Mouse (Mus musculus) stomach, embryonic 15.5 days (tissue): ENCODE results near the gene Clic5. TPM values are rescaled to one million over a fixed set of nuclear protein-coding genes. Genes with fewer than 3 reads are reported as not detected.
A peak's percentile ranks its signal among the peaks of the same experiment; 100 is the strongest.
"Not testable (repeated sequence)": the region's sequence is repeated elsewhere in the genome, so short reads cannot be mapped to it uniquely, and the experiment has no call there.

Experiments
- ATAC-seq: fragments of 200-750 bp; cut with Nextera tagmentation; 2 replicates; pipeline ENCODE4 v1.8.0; 2017; ENCODE audit warnings: low read depth, moderate number of reproducible peaks, moderate TSS enrichment; ENCODE audit not compliant: insufficient read depth, low FRiP score
- H3K27ac ChIP-seq: fragments of 300-500 bp; sonication (generic); 2 replicates; pipeline ENCODE4 v1.5.1; 2015; ENCODE audit warnings: mild to moderate bottlenecking, inconsistent platforms
- H3K27me3 ChIP-seq: fragments of 300-500 bp; sonication (generic); replicated peaks from 2 replicates; pipeline ENCODE4 v1.6.1; 2015; ENCODE audit warnings: inconsistent platforms
- H3K36me3 ChIP-seq: fragments of 300-500 bp; sonication (generic); 2 replicates; pipeline ENCODE4 v1.6.1; 2015; ENCODE audit warnings: inconsistent platforms
- H3K4me1 ChIP-seq: fragments of 300-500 bp; sonication (generic); 2 replicates; pipeline ENCODE4 v1.6.1; 2015; ENCODE audit warnings: inconsistent platforms
- H3K4me2 ChIP-seq: fragments of 300-500 bp; sonication (generic); 2 replicates; pipeline ENCODE4 v1.6.1; 2015; ENCODE audit warnings: mild to moderate bottlenecking, inconsistent platforms
- H3K4me3 ChIP-seq: fragments of 300-500 bp; sonication (generic); replicated peaks from 2 replicates; pipeline ENCODE4 v1.5.1; 2015; ENCODE audit warnings: inconsistent platforms
- H3K9ac ChIP-seq: fragments of 300-500 bp; sonication (generic); 2 replicates; pipeline ENCODE4 v1.6.1; 2015; ENCODE audit warnings: inconsistent platforms
- H3K9me3 ChIP-seq: fragments of 300-500 bp; sonication (generic); 2 replicates; pipeline ENCODE4 v1.6.1; 2016; ENCODE audit warnings: inconsistent platforms
- WGBS: fragments of 180-500 bp; shearing (Covaris S2); methylation state at CpG from one replicate; pipeline ENCODE4 v1.1.7; 2015; 5-methylcytosine and 5-hydroxymethylcytosine counted together
- polyA plus RNA-seq: library from polyadenylated mRNA; unstranded; fragments of >200 nt; fragmentation: Nextera tagmentation; extraction: Ambion mirVana; gene quantifications from 2 replicates; pipeline ENCODE4 v1.2.1, GENCODE M21; 2015

Gene Clic5
- polyA plus RNA-seq, 1 experiment from 2014 or later, result 5.0 TPM

- Histone ChIP-seq H3K27ac (no peak overlapping the region), H3K4me3 (no peak overlapping the region), H3K9ac (no peak overlapping the region), H3K36me3 (no peaks in the 10 kb centered on the region), H3K9me3 (no peaks in the 10 kb centered on the region), H3K4me2 (no peak overlapping the region), H3K27me3 (no peaks in the 10 kb centered on the region), H3K4me1 (no peaks in the 10 kb centered on the region)
- 79% methylated on average over 4 of the region's 4 CpGs for WGBS
- ATAC-seq, result no peak
These were observed 18.7 kb upstream of the Clic5 start for GRCm38 (mm10) chr17:44169676-44170075.

- no peaks in the 10 kb centered on the region for H3K27me3 ChIP-seq
- H3K4me1 ChIP-seq, result no peaks in the 10 kb centered on the region
- ATAC-seq, result no peak
- no peaks in the 10 kb centered on the region for H3K9me3 ChIP-seq
- no peak overlapping the region for H3K4me3 ChIP-seq
- no peak overlapping the region for H3K27ac ChIP-seq
- no peaks in the 10 kb centered on the region for H3K36me3 ChIP-seq
- 80% methylated on average over 3 of the region's 3 CpGs for WGBS
- no peak overlapping the region for H3K9ac ChIP-seq
- no peak overlapping the region for H3K4me2 ChIP-seq
These were observed 18.1 kb upstream of the Clic5 start for GRCm38 (mm10) chr17:44170316-44170715.

GRCm38 (mm10) chr17:44171930-44172329 is 16.5 kb upstream of the Clic5 start:
- H3K27ac ChIP-seq, result no peak overlapping the region
- H3K27me3 ChIP-seq, result no peaks in the 10 kb centered on the region
- H3K9me3 ChIP-seq, result no peaks in the 10 kb centered on the region
- H3K4me1 ChIP-seq, result no peaks in the 10 kb centered on the region
- H3K36me3 ChIP-seq, result no peaks in the 10 kb centered on the region
- no peak overlapping the region for H3K4me3 ChIP-seq
- no peak for ATAC-seq
- WGBS, result 50% methylated on average over 3 of the region's 3 CpGs
- no peak overlapping the region for H3K9ac ChIP-seq
- no peak overlapping the region for H3K4me2 ChIP-seq

GRCm38 (mm10) chr17:44173341-44173740 is 15.0 kb upstream of the Clic5 start:
- no peaks in the 10 kb centered on the region for H3K27me3 ChIP-seq
- no peaks in the 10 kb centered on the region for H3K36me3 ChIP-seq
- H3K4me3 ChIP-seq, result no peak overlapping the region
- H3K9ac ChIP-seq, result no peak overlapping the region
- WGBS, result 56% methylated on average over 2 of the region's 2 CpGs
- no peaks in the 10 kb centered on the region for H3K9me3 ChIP-seq
- no peak overlapping the region for H3K27ac ChIP-seq
- ATAC-seq, result no peak
- H3K4me2 ChIP-seq, result no peak overlapping the region
- no peaks in the 10 kb centered on the region for H3K4me1 ChIP-seq

GRCm38 (mm10) chr17:44177291-44177690 is 11.1 kb upstream of the Clic5 start:
- Histone ChIP-seq H3K4me2 (no peak overlapping the region), H3K4me1 (no peaks in the 10 kb centered on the region), H3K9ac (no peak overlapping the region), H3K27ac (no peak overlapping the region), H3K9me3 (no peaks in the 10 kb centered on the region), H3K4me3 (no peak overlapping the region), H3K36me3 (no peaks in the 10 kb centered on the region), H3K27me3 (no peaks in the 10 kb centered on the region)
- 84% methylated on average over 3 of the region's 3 CpGs for WGBS
- no peak for ATAC-seq

GRCm38 (mm10) chr17:44181346-44181745 is 7.0 kb upstream of the Clic5 start:
- no peak for ATAC-seq
- Histone ChIP-seq H3K9me3 (no peaks in the 10 kb centered on the region), H3K36me3 (no peaks in the 10 kb centered on the region), H3K4me1 (no peaks in the 10 kb centered on the region), H3K4me2 (no peak overlapping the region), H3K4me3 (no peak overlapping the region), H3K27ac (no peak overlapping the region), H3K9ac (no peak overlapping the region), H3K27me3 (no peaks in the 10 kb centered on the region)
- WGBS, result 63% methylated on average over 8 of the region's 8 CpGs

- no peak for ATAC-seq
- H3K9ac ChIP-seq, result no peak overlapping the region
- H3K27ac ChIP-seq, result no peak overlapping the region
- H3K4me3 ChIP-seq, result no peak overlapping the region
- peaks cover 11% of the 10 kb centered on the region for H3K4me1 ChIP-seq
- no peak overlapping the region for H3K4me2 ChIP-seq
- H3K27me3 ChIP-seq, result 0 out of 2 replicates have a peak, but pooled peaks cover 6% of the 10 kb centered on the region
- no peaks in the 10 kb centered on the region for H3K9me3 ChIP-seq
- WGBS, result 71% methylated on average over 3 of the region's 3 CpGs
- no peaks in the 10 kb centered on the region for H3K36me3 ChIP-seq
These were observed 1.5 kb upstream of the Clic5 start for GRCm38 (mm10) chr17:44186871-44187270.

- not testable (repeated sequence) for H3K4me3 ChIP-seq, H3K4me2 ChIP-seq
These were observed 847 bp upstream of the Clic5 start for GRCm38 (mm10) chr17:44187537-44187936.

GRCm38 (mm10) chr17:44188769-44189145 is 373 bp downstream of the Clic5 start:
- Histone ChIP-seq H3K4me3 (peak overlapping the region; percentile 41), H3K4me1 (peaks cover 11% of the 10 kb centered on the region), H3K9me3 (no peaks in the 10 kb centered on the region), H3K27ac (no peak overlapping the region), H3K9ac (no peak overlapping the region), H3K36me3 (no peaks in the 10 kb centered on the region), H3K4me2 (peak overlapping the region; percentile 86), H3K27me3 (0 out of 2 replicates have a peak, but pooled peaks cover 6% of the 10 kb centered on the region)
- ATAC-seq, result peak; percentile 28; the same call in 1 of the 2 replicates
- WGBS, result under 1% methylated on average over 24 of the region's 24 CpGs

More at GRCm38 (mm10) chr17:44187537-44187936, 847 bp upstream of the Clic5 start:
- H3K9ac ChIP-seq, H3K27ac ChIP-seq, H3K36me3 ChIP-seq, H3K27me3 ChIP-seq, ATAC-seq, H3K9me3 ChIP-seq: not testable (repeated sequence)
- H3K4me1 ChIP-seq, result peaks cover 11% of the 10 kb centered on the region

- WGBS, result 6% methylated on average over 11 of the region's 11 CpGs
- Histone ChIP-seq H3K4me2 (peak overlapping the region; percentile 44), H3K9ac (no peak overlapping the region), H3K4me3 (peak overlapping the region; percentile 19), H3K27me3 (0 out of 2 replicates have a peak, but pooled peaks cover 6% of the 10 kb centered on the region), H3K27ac (no peak overlapping the region), H3K9me3 (no peaks in the 10 kb centered on the region), H3K36me3 (no peaks in the 10 kb centered on the region), H3K4me1 (peaks cover 11% of the 10 kb centered on the region)
- no peak for ATAC-seq
These were observed 1.3 kb downstream of the Clic5 start for GRCm38 (mm10) chr17:44189696-44190095.

- no peak for ATAC-seq
- 0 out of 2 replicates have a peak, but pooled peaks cover 6% of the 10 kb centered on the region for H3K27me3 ChIP-seq
- no peak overlapping the region for H3K27ac ChIP-seq
- H3K4me3 ChIP-seq, result no peak overlapping the region
- H3K4me1 ChIP-seq, result peaks cover 11% of the 10 kb centered on the region
- WGBS, result 56% methylated on average over 7 of the region's 7 CpGs
- no peaks in the 10 kb centered on the region for H3K9me3 ChIP-seq
- H3K4me2 ChIP-seq, result no peak overlapping the region
- H3K9ac ChIP-seq, result no peak overlapping the region
- H3K36me3 ChIP-seq, result no peaks in the 10 kb centered on the region
These were observed 1.9 kb downstream of the Clic5 start for GRCm38 (mm10) chr17:44190246-44190645.

GRCm38 (mm10) chr17:44192981-44193380 is 4.6 kb downstream of the Clic5 start:
- peak; percentile 42; the same call in 1 of the 2 replicates for ATAC-seq

GRCm38 (mm10) chr17:44199158-44199557 is 10.8 kb downstream of the Clic5 start:
- Histone ChIP-seq H3K27me3 (no peaks in the 10 kb centered on the region), H3K36me3 (no peaks in the 10 kb centered on the region), H3K9ac (no peak overlapping the region), H3K4me2 (no peak overlapping the region), H3K4me1 (no peaks in the 10 kb centered on the region), H3K27ac (no peak overlapping the region; the same call in 1 of the 2 replicates), H3K4me3 (no peak overlapping the region), H3K9me3 (no peaks in the 10 kb centered on the region)
- 53% methylated on average over 4 of the region's 4 CpGs for WGBS
- no peak for ATAC-seq

More at GRCm38 (mm10) chr17:44192981-44193380, 4.6 kb downstream of the Clic5 start:
- Histone ChIP-seq H3K27me3 (0 out of 2 replicates have a peak, but pooled peaks cover 6% of the 10 kb centered on the region), H3K9ac (no peak overlapping the region), H3K9me3 (no peaks in the 10 kb centered on the region), H3K36me3 (no peaks in the 10 kb centered on the region), H3K4me2 (no peak overlapping the region), H3K4me1 (peaks cover 11% of the 10 kb centered on the region), H3K27ac (no peak overlapping the region), H3K4me3 (no peak overlapping the region)
- 75% methylated on average over 3 of the region's 3 CpGs for WGBS
